Mouse (Mus musculus): ENCODE data around the gene Smarcd3.

Smarcd3 gene

DNA sequence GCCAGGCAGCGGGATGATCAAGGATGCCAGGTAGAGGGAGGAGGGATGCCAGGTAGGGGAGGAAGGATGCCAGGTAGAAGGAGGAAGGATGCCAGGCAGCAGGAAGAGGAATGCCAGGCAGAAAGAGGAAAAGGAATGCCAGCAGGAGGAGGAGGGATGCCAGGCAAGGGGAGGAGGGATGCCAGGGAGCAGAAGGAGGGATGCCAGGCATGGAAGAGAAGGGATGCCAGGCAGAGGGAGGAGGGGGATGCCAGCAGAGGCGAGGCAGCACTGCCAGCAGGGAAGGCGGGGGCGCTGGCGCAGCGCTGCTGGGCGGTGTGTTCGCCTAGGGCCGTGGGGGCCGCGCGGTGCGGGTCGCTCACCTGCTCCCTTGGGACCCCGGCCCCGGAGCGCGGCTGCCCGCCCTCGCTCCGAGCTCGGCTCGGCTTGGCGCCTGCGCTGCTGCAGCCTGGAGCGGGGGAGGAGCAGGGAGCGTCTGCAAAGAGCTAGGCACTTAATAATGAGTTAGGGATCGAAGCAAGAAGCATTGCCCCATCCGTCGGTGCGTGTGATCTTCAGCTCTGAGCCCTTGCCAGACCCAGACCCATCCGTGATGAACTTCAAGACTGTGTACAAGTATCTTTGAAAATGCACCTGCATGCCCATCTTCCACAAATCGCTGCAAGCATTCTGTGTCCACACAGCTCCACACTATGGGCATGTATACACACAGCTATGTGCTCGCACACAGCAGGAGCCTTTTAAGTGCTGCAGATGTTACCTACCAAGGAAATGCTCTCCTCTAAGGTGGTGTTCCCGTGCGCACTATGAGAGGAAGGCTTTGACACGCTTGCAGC is at the start of gene Smarcd3:
Smarcd3 (minus strand) TSS at position 426 of the 836 bp plus-strand sequence.
- DNase-seq (ENCODE audit: low spot score) = peak; percentile 45

GRCm38 (mm10) chr5:24661457-24661856 is 37.2 kb upstream of the Smarcd3 start:
- no peak for DNase-seq (ENCODE audit: low spot score)

- no peak for DNase-seq (ENCODE audit: low spot score)
Measured at GRCm38 (mm10) chr5:24659708-24660423, 35.7 kb upstream of the Smarcd3 start.

GRCm38 (mm10) chr5:24657113-24657512 is 32.9 kb upstream of the Smarcd3 start:
- DNase-seq (ENCODE audit: low spot score) = no peak

- no peak for DNase-seq (ENCODE audit: low spot score)
Measured at GRCm38 (mm10) chr5:24654491-24654890, 30.3 kb upstream of the Smarcd3 start.

- DNase-seq (ENCODE audit: low spot score) = no peak
Measured at GRCm38 (mm10) chr5:24652780-24653179, 28.6 kb upstream of the Smarcd3 start.

DNA sequence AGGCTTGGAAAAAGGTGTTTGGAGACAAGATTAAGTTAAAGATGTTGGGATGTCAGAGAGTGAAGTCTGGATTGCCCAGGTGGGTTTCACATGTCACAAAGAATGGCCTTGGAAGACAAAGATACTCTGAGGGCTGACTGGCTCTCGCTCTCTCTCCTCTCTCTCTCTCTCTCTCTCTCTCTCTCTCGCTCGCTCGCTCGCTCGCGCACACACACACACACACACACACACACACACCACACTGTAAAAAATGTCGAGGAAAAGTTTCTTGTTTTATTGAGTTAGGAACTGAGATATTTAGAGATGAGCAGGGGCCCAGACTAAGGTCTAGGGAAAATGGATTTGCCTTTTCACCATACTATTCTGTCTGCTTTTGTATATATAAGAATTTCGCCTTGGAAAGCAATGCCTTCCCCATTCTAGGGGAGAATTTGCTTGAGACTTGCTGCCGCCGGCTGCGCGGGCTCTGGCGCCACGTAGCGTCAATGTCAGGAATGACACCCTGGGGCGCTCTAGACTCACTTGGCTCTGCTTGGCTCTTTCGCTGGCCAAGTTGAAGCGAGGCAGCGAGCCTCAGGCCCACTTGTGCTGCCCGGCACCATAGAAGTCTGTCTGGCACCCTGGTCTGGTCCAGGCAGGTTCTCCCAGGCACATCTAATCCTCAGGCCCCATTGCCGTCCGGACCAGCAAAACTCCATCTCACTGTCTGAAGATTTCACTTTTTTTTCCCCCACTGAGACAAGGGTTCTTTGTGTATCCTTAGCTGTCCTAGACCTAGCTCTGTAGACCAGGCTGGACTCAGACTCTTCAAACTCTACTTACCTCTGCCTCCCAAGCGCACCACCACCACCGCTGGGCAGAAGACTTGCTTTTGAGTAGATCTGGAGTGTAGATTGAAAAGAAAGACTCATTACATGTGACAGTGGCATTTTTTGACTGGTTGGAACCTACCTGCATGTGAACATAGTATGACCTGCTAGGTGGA is 27.8 kb upstream of the Smarcd3 start:
- peak; percentile 83 for DNase-seq (ENCODE audit: low spot score)

- no peak for DNase-seq (ENCODE audit: low spot score)
Measured at GRCm38 (mm10) chr5:24651356-24651755, 27.1 kb upstream of the Smarcd3 start.

- no peak for DNase-seq (ENCODE audit: low spot score)
Measured at GRCm38 (mm10) chr5:24649701-24650100, 25.5 kb upstream of the Smarcd3 start.

DNA sequence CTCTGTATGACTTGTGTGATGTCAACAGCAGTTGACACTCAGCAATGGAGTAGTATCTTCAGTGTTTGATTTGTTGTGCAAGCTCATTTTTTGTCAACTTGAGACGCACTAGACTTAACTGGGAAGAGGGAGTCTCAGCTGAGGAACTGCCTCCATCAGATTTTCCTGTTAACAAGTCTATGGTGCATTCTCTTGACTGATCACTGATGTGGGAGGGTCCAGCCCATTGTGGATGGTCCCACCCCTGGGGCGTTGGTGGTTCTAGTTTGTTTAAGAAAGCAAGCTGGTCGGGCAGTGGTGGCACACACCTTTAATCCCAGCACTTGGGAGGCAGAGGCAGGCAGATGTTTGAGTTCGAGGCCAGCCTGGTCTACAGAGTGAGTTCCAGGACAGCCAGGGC is 25.0 kb upstream of the Smarcd3 start:
- no peak for DNase-seq (ENCODE audit: low spot score)

DNA sequence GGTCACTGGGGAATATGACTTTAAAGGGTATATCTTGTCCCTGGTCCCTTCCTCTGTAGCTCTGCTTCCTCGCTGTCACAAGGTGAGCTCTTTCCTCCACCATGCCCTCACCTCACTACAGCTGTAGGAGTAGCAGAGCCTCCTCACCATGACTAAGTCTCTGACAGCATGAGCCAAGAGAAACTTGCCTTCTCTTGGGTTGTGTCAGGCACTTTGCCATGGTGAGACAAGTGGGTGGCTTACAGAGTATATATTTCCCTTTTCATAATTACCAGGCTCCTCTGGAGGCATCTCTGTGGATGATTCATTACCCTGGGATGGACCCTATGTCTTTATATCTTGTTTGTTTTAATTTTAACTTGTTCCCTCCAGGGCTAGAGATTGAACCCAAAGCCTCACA is 21.2 kb upstream of the Smarcd3 start:
- DNase-seq (ENCODE audit: low spot score) = no peak

DNA sequence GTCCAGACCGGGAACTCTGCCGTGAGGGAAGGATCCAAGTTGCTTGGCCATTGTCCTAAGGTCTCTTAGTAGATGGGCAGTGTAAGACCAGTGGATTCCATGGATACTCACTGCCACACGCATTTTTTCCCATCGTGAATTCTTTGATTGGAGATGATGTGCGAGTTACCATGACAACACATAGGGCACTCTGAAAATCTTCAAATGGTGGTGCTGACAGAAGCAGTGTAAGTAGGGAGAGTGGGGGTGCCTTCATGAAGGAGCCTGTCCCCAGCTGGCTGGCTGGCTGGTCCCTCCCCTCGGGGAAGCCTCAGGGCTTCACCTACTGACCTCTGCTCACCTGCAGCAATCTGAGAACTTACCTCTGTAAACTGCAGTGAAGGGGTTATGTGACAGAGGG is 14.9 kb upstream of the Smarcd3 start:
- DNase-seq (ENCODE audit: low spot score) = no peak

- DNase-seq (ENCODE audit: low spot score) = no peak
Measured at GRCm38 (mm10) chr5:24638131-24638530, 13.9 kb upstream of the Smarcd3 start.

GRCm38 (mm10) chr5:24636987-24637386 is 12.8 kb upstream of the Smarcd3 start:
- no peak for DNase-seq (ENCODE audit: low spot score)

GRCm38 (mm10) chr5:24635526-24636141 is 11.4 kb upstream of the Smarcd3 start:
- no peak for DNase-seq (ENCODE audit: low spot score)

DNA sequence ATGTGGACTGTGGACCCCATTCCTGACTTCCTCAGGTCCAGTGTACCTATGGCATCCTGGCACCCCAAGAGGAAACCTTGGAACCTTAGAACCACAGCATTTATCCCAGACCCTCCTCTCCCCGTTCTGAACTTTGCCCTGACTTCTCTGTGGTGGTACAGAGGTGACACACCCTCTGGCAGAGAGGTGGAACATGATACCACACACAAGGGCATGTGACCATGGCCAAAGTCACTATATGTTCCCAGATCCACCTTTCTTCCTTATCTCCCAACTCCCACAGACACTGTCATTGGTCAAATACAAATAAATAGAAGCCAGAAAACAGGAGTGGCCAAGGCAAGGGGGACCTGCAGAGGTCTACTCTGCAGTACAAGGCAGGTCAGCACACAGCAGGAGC is 10.9 kb upstream of the Smarcd3 start:
- no peak for DNase-seq (ENCODE audit: low spot score)

GRCm38 (mm10) chr5:24629712-24630111 is 5.5 kb upstream of the Smarcd3 start:
- no peak for DNase-seq (ENCODE audit: low spot score)

GRCm38 (mm10) chr5:24624822-24625120 is 560 bp upstream of the Smarcd3 start:
- DNase-seq (ENCODE audit: low spot score) = no peak

DNA sequence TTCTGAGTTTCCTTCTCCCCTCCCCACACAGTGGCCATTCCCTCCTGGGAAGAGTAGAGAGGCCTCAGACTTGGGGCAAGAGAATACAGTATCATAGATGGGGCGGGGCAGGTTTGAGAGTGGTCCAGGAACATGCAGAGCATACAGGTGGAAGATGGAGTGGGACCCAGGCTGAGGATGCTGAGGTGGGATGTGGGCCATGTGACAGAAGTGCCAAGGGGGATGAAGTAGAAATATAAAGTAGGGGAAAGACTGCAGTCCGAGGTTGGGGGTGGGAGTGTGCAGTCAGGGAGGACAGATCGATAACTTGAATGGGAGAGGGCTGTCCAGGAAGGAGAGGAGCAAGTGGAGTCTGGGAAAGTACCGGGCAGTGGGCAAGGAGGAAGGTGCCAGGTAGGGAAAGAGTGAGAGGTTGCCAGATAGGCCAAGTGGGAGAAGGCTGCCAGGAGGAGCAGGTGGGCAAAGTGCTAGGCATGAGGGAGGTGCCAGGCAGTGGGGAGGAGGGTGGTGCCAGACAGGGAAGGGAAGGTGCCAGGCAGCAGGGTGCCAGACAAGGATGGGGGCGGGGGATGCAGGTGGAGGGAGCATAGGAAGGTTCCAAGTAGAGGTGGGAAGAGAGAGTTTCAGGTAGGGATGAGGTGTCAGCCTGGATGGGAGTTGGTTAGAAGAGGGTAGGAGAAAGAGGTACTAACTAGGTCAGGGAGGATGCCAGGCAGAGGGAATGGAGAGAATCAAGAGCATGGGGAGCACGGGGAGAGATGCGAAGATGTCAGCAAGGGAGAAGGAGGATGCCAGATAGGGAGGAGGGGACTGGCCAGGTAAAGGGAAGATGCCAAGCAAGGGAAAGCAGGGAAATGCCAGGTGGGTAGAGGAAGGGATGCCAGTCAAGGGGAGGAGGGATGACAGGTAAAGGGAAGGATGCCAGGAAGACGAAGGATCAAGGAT is 898 bp downstream of the Smarcd3 start:
- DNase-seq (ENCODE audit: low spot score) = no peak

GRCm38 (mm10) chr5:24622386-24623040 is 1.7 kb downstream of the Smarcd3 start:
- DNase-seq (ENCODE audit: low spot score) = no peak

All from urinary bladder, postnatal 14 days (tissue).